Mouse (Mus musculus): ENCODE results near the gene Btrc.
A peak's percentile ranks its signal among the peaks of the same experiment; 100 is the strongest.

Btrc gene

GRCm38 (mm10) chr19:45573033-45573432, 209.5 kb downstream of the Btrc start:
- no peak for DNase-seq (ENCODE audit: low read depth, low spot score)

GRCm38 (mm10) chr19:45573861-45574267, 210.3 kb downstream of the Btrc start:
- peak; percentile 45 for DNase-seq (ENCODE audit: low read depth, low spot score)

DNA sequence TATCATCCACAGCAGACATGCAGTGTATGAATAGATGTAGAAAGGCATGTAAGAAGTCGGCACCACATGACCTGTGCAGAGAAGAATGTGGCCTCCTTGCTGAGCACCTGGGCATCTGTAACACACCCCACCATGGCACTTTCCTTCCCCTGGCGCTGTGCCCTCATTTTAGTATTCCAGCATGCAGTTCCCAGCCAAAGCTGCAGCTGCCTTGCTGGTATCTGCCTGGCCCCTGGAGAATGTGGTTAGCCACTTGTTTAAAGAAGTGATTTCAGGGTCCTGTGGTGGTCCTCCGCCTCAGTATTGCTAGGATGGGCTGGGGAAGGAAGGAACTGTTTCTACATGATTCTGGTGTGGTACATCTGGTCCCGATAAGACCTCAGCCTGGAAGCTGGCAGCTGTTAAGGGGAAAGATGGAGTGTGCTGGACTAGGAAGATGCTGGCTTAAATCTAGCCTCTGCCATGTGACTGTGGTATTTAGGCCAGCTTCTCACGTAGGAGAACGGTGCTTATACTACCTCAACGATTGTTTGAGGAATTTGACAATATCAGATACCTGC, 210.9 kb downstream of the Btrc start:
- DNase-seq (ENCODE audit: low read depth, low spot score) = no peak

DNA sequence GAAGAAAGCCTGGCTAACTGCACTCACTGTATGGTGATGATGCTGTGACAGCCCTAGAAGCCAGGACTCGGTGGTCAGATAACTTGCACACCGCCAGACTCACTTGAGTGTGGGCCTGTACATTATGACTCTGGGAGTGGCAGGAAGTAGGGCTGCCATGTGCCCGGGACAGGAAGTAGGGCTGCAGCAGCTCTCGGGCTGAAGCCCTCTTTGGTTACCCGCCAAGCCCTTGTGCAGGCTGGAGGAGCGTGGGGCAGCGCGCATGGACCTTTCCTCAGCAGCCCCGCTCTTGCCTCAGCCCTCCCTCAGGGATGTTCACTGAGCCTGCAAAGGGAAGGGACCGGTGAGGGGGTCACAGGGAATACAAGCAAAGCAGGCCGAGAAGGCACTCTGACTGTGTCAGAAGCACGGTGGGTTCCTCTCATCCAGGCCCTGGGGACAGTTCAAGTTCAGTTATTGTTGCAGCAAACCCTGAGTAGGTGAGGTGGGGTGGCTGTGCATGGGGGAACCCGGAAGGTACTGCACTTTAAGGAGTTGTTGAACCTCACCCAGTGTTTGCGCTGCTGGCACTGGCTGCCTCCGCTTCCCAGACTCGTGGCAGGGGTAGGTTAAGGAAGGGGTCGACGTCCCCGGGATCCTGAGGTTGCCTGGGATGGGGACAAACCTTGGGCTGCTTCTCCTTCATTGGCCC, 211.6 kb downstream of the Btrc start:
- DNase-seq (ENCODE audit: low read depth, low spot score) = no peak

DNA sequence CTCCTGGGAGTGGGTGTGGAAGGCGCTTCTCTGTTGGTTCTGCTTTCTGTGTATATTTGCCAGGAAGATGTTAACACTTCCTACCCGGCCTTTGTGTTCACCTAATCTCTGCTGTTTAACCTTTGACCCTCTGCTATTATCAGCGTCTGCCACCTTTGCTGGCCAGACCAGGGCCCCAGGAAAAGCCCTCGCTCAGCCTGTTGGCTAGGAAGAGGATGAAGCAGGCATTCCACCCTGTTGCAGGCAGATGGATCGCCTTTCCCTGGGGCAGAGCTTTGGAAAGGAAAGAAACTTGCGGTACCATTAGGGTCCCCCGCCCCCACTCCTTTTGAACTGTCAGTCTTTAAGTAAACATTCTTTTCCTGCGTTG, 212.1 kb downstream of the Btrc start:
- DNase-seq (ENCODE audit: low read depth, low spot score) = no peak

GRCm38 (mm10) chr19:45577141-45577750, 213.7 kb downstream of the Btrc start:
- DNase-seq (ENCODE audit: low read depth, low spot score) = no peak

GRCm38 (mm10) chr19:45578976-45579375, 215.4 kb downstream of the Btrc start:
- DNase-seq (ENCODE audit: low read depth, low spot score) = no peak

- no peak for DNase-seq (ENCODE audit: low read depth, low spot score)
These were observed 215.9 kb downstream of the Btrc start for GRCm38 (mm10) chr19:45579416-45579815.

Data from embryo, embryonic 11.5 days (tissue).